ENCODE assay signal across 8 mouse cellular contexts in genomic region chr6:38551989-38552635, GRCm38 (mm10). TPM values are rescaled to one million over a fixed set of nuclear protein-coding genes. Genes with fewer than 3 reads are reported as not detected.
A peak's percentile ranks its signal among the peaks of the same experiment; 100 is the strongest.
DNase-seq lines count a peak whose midpoint lies in the region; ATAC-seq lines count a peak whose summit lies in the region.

No protein-coding gene starts in this region.

- peaks cover 16% of the 10 kb centered on the region for H3K36me3 ChIP-seq in hindbrain, embryonic 10.5 days

- DNase-seq in MN1 (ENCODE audit: low spot score), result peak; percentile 96
- peak; percentile 99 for DNase-seq in cerebellum, adult 9-10 months
- DNase-seq in hindbrain, embryonic 10.5 days (ENCODE audit: low spot score), result peak; percentile 99
- peak; percentile 99 for DNase-seq in layer of hippocampus, postnatal 10 days (ENCODE audit: low spot score in 2 of 2)
- DNase-seq in lung, postnatal 10 days, result peak; percentile 100
- DNase-seq in ovary, postnatal 36 days (ENCODE audit: low spot score), result peak; percentile 99
- peak; percentile 97 for DNase-seq in thymus, postnatal 25 days

- peaks cover 31% of the 10 kb centered on the region for H3K4me1 ChIP-seq in hindbrain, embryonic 10.5 days (replicated peaks)

- no peaks in the 10 kb centered on the region for H3K9me3 ChIP-seq in hindbrain, embryonic 10.5 days

- no peaks in the 10 kb centered on the region for H3K27me3 ChIP-seq in hindbrain, embryonic 10.5 days (ENCODE audit: insufficient read depth, poor library complexity, severe bottlenecking)

- peak overlapping the region; percentile 87 for H3K4me3 ChIP-seq in hindbrain, embryonic 10.5 days

- ATAC-seq in frontal cortex, adult (ENCODE audit: low TSS enrichment), result peak; percentile 86

- WGBS in hindbrain, embryonic 10.5 days, result under 1% methylated on average over 32 of the region's 32 CpGs

- H3K27ac ChIP-seq in hindbrain, embryonic 10.5 days, result peak overlapping the region; percentile 100

RNA-seq across cellular contexts. Expression of gene Luc7l2, which starts 1.0 kb away (rescaled TPM):
- polyA plus RNA-seq in hindbrain, embryonic 10.5 days (2016; fragmentation: Nextera tagmentation; extraction: Ambion mirVana), result 32.7 and 36.5 TPM in 2 replicates
- total RNA-seq in layer of hippocampus, postnatal 10 days (2021), result 100 to 1,000 TPM; 176 to 197 TPM

RNA-seq across cellular contexts. Expression of gene Fmc1, which starts 18.8 kb away (rescaled TPM):
- polyA plus RNA-seq in hindbrain, embryonic 10.5 days (2016; fragmentation: Nextera tagmentation; extraction: Ambion mirVana), result 121 and 131 TPM in 2 replicates
- 10 to 100 TPM; 49.8 to 57.9 TPM for total RNA-seq in layer of hippocampus, postnatal 10 days (2021)

Comparison
In these comparisons a context has a peak if more than half of its experiments do, and no peak if none do; other contexts are left out.
1. Peak in every context shown above with its lines: DNase-seq, ATAC-seq, H3K4me3 ChIP-seq and H3K27ac ChIP-seq.